Mouse (Mus musculus) retina, postnatal 7 days (tissue): ENCODE measurements around the gene Olfr493.

Experiments used
- DNase-seq: peaks from one replicate; pipeline ENCODE4 v3.0.0-alpha.2; 2012; ENCODE audit warnings: low read depth, low spot score

Gene Olfr493

GRCm38 (mm10) chr7:108346879-108347278 is at the start of gene Olfr493:
Gene Olfr493, minus strand, starts transcription at chr7:108346979.
- DNase-seq = no peak

- DNase-seq = no peak
Measured at GRCm38 (mm10) chr7:108392867-108393266, 46.1 kb upstream of the Olfr493 start, which contains the start of gene Olfr495. Gene Olfr495, plus strand, starts transcription at chr7:108393167.

- no peak for DNase-seq
Measured at GRCm38 (mm10) chr7:108365035-108365434, 18.3 kb upstream of the Olfr493 start, which contains the start of gene Olfr494. Gene Olfr494, plus strand, starts transcription at chr7:108365335.

DNA sequence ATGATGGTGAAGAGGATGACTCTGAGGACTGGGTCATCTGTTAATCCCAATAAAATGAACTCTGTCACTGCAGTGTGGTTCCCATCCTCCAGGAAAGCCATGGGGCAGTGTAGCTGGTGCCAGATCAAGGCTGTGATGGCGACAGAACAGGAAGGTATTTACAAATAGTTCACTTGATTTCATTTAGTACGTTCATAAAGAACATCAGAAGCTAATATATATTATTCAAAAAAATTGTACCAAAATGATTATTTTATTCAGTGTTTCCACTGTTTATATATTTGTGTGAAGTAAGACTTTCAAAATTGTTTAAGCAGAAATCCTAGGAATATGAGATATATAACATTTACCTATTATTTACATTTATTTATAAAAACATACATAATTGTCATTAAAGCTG is 23.2 kb downstream of the Olfr493 start, which contains the start of gene Olfr492:
Gene Olfr492 (minus strand): TSS at position 101 of the 400 bp plus-strand sequence.
- no peak for DNase-seq

GRCm38 (mm10) chr7:108313151-108313550 is 33.6 kb downstream of the Olfr493 start, which contains the start of gene Olfr491:
Gene Olfr491, plus strand, starts transcription at chr7:108313451.
- no peak for DNase-seq
